Mouse (Mus musculus) small intestine, adult 10 weeks (tissue): ENCODE results near the gene Ube2dnl1. TPM values are rescaled to one million over a fixed set of nuclear protein-coding genes. Genes with fewer than 3 reads are reported as not detected.

ENCODE experiments used
- polyA plus RNA-seq: library from polyadenylated mRNA; stranded (reverse); fragments of 350-450 nt; fragmentation: Illumina TruSeq; extraction: RNeasy Lipid Tissue Mini Kit (QIAGEN cat#74804); gene quantifications from one replicate; pipeline ENCODE4 v1.2.3, GENCODE M21; 2014; ENCODE audit warnings: low replicate concordance

Ube2dnl1 gene
- not detected for polyA plus RNA-seq

DNA sequence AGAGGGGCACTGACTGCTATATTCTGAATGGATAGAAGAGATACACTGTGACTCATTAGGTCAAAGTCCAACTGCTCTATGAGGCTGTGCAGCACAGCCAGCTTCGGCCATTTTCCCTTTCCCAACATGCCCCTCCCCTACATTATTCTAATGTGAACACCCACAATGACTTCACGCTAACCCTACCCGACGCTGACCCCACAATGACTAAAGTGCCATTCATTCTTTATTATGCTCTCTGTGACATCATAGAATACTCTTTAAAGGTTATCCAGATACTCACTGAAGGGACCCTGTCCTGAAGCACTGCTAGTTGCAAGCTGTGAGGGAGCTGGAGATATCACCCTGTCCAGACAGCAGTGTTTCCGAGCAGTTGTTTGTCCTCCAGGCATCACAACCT lies at the start of gene Ube2dnl1:
TSS of gene Ube2dnl1 (plus strand) at position 301 of the 400 bp plus-strand sequence.

GRCm38 (mm10) chrX:114907282-114907681 lies 2.5 kb downstream of the Ube2dnl1 start, which contains the start of gene Ube2dnl2:
Ube2dnl2 (plus strand) TSS chrX:114907582.

Other genes with a start within 250 kb of the Ube2dnl1 start
- gene Ube2dnl2, start 2.6 kb downstream of the Ube2dnl1 start, polyA plus RNA-seq = not detected